Mouse (Mus musculus) gastrocnemius, adult 8-10 months (tissue): ENCODE measurements around the gene Tnip1. TPM values are rescaled to one million over a fixed set of nuclear protein-coding genes. Genes with fewer than 3 reads are reported as not detected.

Experiments
- DNase-seq, 2 experiments: peaks; one replicate each; pipeline ENCODE4 v3.0.0; 2022; ENCODE audit warnings: low spot score in 2 of 2
- total RNA-seq, 4 experiments: library from RNA; stranded (reverse); gene quantifications; 2 replicates each; pipeline ENCODE4 v1.2.4; 2022

Tnip1 gene
- total RNA-seq: 10 to 100 TPM; 33.2 to 42.3 (median 37.1) TPM

- DNase-seq: no peak
Measured at GRCm38 (mm10) chr11:54962810-54963209, at the start of gene Tnip1. Gene Tnip1 (minus strand): TSS chr11:54962917.

GRCm38 (mm10) chr11:55011440-55011839 lies 48.7 kb upstream of the Tnip1 start:
- no peak for DNase-seq

GRCm38 (mm10) chr11:55008230-55008629 lies 45.5 kb upstream of the Tnip1 start:
- no peak for DNase-seq

- DNase-seq: no peak
Measured at GRCm38 (mm10) chr11:55005684-55006083, 43.0 kb upstream of the Tnip1 start.

GRCm38 (mm10) chr11:55004970-55005502 lies 42.3 kb upstream of the Tnip1 start:
- no peak for DNase-seq

GRCm38 (mm10) chr11:54998708-54999107 lies 36.0 kb upstream of the Tnip1 start:
- no peak for DNase-seq

GRCm38 (mm10) chr11:54998284-54998683 lies 35.6 kb upstream of the Tnip1 start:
- DNase-seq: peak; percentile 25 to 42

GRCm38 (mm10) chr11:54996176-54996575 lies 33.5 kb upstream of the Tnip1 start:
- no peak for DNase-seq

GRCm38 (mm10) chr11:54989920-54990319 lies 27.2 kb upstream of the Tnip1 start:
- DNase-seq: no peak

- no peak for DNase-seq
Measured at GRCm38 (mm10) chr11:54988754-54989349, 26.1 kb upstream of the Tnip1 start.

- no peak for DNase-seq
Measured at GRCm38 (mm10) chr11:54987974-54988373, 25.3 kb upstream of the Tnip1 start.

GRCm38 (mm10) chr11:54985086-54985485 lies 22.4 kb upstream of the Tnip1 start:
- peak; percentile 17 to 47 for DNase-seq

- DNase-seq: no peak
Measured at GRCm38 (mm10) chr11:54984581-54984980, 21.9 kb upstream of the Tnip1 start.

- DNase-seq: peak; percentile 47 to 55
Measured at GRCm38 (mm10) chr11:54984085-54984484, 21.4 kb upstream of the Tnip1 start.

GRCm38 (mm10) chr11:54982520-54982919 lies 19.8 kb upstream of the Tnip1 start:
- DNase-seq: no peak

- DNase-seq: no peak
Measured at GRCm38 (mm10) chr11:54981630-54982029, 18.9 kb upstream of the Tnip1 start.

- no peak for DNase-seq
Measured at GRCm38 (mm10) chr11:54977385-54977937, 14.7 kb upstream of the Tnip1 start.

- no peak for DNase-seq
Measured at GRCm38 (mm10) chr11:54976351-54976750, 13.6 kb upstream of the Tnip1 start.

- DNase-seq: no peak
Measured at GRCm38 (mm10) chr11:54975756-54976155, 13.0 kb upstream of the Tnip1 start.

GRCm38 (mm10) chr11:54975340-54975739 lies 12.6 kb upstream of the Tnip1 start:
- DNase-seq: no peak

- no peak for DNase-seq
Measured at GRCm38 (mm10) chr11:54974639-54975038, 11.9 kb upstream of the Tnip1 start.

GRCm38 (mm10) chr11:54973481-54974212 lies 10.9 kb upstream of the Tnip1 start:
- DNase-seq: peak in 1 of 2 experiments; percentile 17
